Mouse (Mus musculus): ENCODE data around the gene Agpat2.
A peak's percentile ranks its signal among the peaks of the same experiment; 100 is the strongest.

Agpat2 gene

GRCm38 (mm10) chr2:26603720-26604671, at the start of gene Agpat2:
Gene Agpat2 (minus strand): TSS chr2:26604417.
- DNase-seq (ENCODE audit: inconsistent age in 2 of 2, low spot score in 1 of 2) = peak; percentile 93 to 96

DNA sequence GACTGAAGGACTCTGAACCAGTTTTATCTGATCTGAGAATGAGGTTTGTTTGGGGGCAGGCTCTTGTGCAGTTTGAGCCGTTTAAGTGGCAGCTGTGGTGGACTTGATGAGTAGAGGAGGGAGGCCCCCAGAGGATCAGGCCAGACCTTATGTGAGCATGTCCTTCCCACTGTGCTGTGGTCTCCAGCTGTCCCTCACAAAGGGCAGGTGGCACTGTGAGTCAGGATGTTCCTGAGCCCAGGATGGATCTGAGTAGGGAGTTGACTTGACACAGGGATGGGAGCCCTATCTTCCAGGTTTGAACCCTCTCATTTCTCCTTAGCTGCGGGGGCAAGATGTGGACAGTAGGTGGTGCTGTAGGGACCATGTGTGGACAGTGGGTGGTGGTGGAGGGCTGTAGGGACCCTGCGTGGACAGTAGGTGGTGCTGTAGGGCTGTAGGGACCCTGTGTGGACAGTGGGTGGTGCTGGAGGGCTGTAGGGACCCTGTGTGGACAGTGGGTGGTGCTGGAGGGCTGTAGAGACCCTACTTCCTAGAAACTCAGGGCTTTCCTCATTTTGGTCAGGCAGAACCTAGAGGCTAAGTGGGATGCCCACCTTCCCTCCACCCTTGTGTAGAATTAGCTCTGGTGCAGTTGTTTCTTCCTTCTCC, 42.6 kb upstream of the Agpat2 start:
- peak; percentile 77 to 90 for DNase-seq (ENCODE audit: inconsistent age in 2 of 2, low spot score in 1 of 2)

DNA sequence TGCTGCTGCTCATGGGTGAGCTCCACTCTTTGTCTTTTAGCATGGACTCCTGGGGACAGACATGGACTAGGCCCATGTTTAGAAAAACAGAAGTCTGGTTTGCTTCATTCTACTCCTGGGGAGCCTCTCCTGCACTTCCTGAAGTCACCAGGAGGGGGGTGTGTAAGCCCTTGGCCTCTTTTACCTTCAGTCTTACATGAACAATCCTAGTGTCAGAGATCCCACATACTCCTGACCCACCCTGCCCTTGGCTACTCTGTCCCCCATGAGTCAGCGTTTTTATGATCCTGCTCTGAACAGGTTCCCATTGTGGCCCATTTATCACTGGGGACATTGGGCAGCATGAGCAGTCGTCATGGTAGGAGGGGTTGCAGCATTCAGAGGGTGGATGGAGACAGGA, 39.7 kb upstream of the Agpat2 start:
- peak; percentile 43 to 77 for DNase-seq (ENCODE audit: inconsistent age in 2 of 2, low spot score in 1 of 2)

DNA sequence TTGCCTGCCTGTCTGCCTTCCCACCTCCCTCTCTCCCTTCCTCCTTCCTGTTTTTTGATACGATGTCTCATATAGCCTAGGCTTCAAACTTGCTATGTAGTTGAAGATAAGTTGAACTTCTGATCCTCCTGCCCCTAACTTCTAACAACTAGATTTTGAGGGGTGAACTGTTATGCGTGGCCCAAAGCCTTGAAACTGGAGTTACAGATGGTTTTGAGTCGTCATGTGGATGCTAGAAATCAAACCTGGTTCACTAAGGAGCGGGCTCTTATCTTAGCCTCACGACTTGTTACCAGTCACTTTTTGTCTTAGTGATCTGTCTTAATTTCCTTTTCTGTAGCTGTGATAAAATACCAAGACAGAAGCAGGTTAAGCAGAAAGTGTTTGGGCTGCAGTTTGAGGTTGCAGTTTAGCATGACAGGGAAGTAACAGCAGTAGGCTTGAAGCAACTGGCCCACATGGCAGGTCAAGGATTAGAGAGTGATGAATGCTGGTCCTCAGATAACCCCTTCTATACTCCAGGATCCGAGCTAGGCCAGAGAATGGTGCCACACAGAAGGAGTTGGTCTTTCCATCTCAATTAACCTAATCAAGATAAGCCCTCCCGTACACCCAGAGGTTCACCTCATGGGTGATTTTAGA, 36.9 kb upstream of the Agpat2 start:
- peak in 1 of 2 experiments; percentile 70 for DNase-seq (ENCODE audit: inconsistent age in 2 of 2, low spot score in 1 of 2)

DNA sequence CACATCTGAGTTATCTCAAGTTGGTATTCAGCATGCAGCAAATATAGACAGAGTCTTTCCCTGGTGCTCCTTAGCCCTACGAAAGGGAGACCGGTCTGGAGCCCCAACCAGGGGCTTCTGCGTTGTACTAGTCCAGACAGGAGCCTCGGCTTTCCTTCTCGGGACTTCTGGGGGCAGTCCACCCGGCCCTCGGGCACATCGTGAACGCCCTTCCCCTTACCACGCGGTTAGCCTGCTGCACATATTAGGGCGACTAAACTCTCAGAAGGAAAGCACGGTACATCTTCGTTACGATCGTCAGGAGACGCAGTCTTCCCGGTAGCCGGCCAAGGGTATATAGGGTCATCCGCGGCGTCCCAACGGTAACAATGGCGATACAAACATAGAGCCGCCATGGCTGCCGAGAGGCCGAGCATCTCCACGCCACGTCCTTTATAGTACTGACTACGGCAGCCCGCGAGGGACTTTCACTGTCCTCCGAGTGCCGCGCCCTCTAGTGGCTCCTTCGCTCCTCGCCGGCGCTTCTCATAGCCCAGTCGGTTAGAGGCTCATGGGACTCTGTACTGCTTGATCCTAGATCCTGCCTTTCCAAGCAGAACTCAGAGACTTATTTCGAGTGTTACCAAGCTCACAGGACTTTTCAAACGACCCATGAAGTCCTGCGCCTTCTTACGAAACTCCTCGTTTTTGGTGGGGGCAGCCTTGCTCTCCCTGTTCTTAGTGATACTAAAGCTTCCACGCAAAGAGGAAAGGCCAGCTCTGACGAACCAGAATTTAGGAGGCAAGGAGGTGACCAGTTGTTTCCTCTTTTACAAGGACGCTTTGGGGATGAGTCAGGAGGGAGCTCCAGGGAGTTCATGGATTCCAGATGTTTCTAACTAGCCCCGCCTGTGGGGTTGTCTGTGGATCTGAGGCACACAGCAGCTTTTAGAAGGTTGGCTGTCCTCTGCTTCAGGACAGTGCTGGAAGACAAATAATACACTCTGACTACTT, 35.9 kb upstream of the Agpat2 start:
- peak; percentile 95 to 99 for DNase-seq (ENCODE audit: inconsistent age in 2 of 2, low spot score in 1 of 2)

- peak; percentile 48 to 72 for DNase-seq (ENCODE audit: inconsistent age in 2 of 2, low spot score in 1 of 2)
These were observed 34.9 kb upstream of the Agpat2 start for GRCm38 (mm10) chr2:26639083-26639482.

DNA sequence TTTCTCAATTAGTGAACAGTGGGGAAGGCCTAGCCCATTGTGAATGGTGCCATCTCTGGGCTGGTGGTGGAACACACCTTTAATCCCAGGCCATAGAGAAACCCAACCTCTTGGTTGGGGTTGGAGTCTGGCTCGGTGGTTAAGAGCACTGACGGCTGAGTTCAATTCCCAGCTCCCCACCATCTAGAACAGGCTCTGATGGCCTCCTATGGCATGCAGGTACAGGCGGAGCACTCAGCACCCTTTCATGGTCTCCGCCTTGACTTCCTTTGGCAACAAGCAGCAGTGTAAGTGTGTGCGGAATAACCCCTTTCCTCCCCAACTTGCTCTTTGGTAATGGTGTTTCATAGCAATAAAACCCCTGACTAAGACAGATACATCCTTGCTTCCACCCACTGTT, 34.4 kb upstream of the Agpat2 start:
- DNase-seq (ENCODE audit: inconsistent age in 2 of 2, low spot score in 1 of 2) = no peak

GRCm38 (mm10) chr2:26638039-26638438, 33.8 kb upstream of the Agpat2 start:
- no peak for DNase-seq (ENCODE audit: inconsistent age in 2 of 2, low spot score in 1 of 2)

GRCm38 (mm10) chr2:26637316-26637932, 33.2 kb upstream of the Agpat2 start:
- no peak for DNase-seq (ENCODE audit: inconsistent age in 2 of 2, low spot score in 1 of 2)

DNA sequence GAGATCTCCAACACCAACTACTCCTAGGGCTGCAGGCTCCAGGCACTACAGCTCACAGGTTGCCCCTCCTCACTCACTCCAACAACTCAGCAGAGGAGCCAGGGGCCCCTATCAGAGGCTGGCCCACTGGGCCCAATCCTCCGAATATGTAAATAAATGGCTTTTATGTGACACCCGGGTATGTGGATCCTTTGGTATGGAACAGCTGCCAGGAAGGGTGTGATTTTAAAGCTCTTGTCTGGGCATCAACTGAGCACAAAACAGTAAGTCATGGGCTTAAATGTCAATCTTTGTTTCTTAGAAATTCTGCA, 32.1 kb upstream of the Agpat2 start:
- no peak for DNase-seq (ENCODE audit: inconsistent age in 2 of 2, low spot score in 1 of 2)

GRCm38 (mm10) chr2:26635489-26636324, 31.5 kb upstream of the Agpat2 start:
- DNase-seq (ENCODE audit: inconsistent age in 2 of 2, low spot score in 1 of 2) = no peak

- no peak for DNase-seq (ENCODE audit: inconsistent age in 2 of 2, low spot score in 1 of 2)
These were observed 30.6 kb upstream of the Agpat2 start for GRCm38 (mm10) chr2:26634629-26635488.

GRCm38 (mm10) chr2:26633953-26634530, 29.8 kb upstream of the Agpat2 start:
- no peak for DNase-seq (ENCODE audit: inconsistent age in 2 of 2, low spot score in 1 of 2)

DNA sequence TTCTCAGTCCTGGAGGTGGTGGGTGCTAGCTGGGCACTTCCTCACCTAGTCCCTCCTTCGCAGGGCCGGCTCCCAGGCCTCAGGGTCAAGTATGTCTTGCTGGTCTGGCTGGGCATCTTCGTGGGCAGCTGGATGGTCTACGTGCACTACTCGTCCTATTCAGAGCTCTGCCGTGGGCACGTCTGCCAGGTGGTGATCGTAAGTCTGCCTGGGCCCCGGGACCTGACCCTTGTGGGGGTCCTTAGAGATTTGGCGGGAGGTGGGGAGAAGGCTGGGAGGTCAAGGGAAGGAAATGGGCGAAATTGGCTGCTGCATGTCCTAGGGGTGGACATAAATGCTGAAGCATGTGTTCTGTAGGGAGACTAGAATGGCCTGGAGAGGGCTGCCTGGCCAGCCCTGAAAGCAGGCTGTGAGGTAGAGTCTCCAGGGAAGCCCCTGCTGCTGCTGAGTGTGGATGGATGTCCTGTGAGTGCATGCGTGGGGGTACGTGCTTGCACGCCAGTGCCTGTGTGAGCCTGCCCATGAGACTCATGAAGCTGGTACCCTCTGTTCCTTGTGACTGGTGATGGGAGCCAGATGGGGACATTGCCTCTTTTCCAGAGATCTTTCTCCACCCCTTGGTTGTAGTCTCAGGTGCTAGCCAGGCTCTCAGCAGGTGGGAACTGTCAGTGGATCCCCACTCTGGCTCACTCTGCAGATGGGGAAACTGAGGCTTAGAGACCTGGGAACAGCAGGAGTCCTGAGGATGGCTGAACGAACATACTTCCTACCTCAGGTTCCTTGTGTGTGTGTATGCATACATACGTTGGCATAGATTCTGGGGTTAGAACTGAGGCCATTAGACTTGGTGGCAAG, 28.6 kb upstream of the Agpat2 start:
- no peak for DNase-seq (ENCODE audit: inconsistent age in 2 of 2, low spot score in 1 of 2)

DNA sequence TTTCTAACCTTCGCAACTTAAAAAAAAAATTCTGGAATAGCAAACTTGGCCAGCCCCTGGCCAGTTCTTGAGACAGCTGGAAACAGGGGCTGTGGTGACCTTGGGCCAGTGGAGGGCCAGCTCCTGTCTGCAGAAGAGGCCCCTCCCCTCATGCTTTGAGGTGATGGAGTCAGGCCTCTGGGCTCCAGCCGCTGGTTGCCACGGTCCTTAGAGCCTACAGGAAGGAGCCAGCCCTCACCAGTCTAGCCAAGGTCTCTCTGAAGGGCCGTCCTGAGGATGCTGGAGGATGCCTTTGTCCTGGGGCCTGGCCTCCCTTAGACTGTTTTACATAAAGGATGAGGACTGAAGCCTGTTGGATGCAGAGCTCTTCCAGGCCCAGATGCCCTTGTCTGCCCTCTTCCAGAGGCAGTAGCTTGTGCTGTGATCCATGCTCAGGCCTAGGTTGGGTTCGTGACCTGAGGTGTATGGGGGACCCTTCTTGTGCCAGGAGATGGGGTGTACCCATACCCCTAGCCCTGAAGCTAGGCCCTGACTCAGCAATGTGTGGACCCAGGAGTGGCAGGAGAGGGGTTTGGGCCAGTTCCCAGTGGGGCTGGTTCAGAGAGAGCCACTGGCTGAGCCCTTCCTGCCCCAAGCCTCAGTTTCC, 24.7 kb upstream of the Agpat2 start:
- DNase-seq (ENCODE audit: inconsistent age in 2 of 2, low spot score in 1 of 2) = no peak

DNA sequence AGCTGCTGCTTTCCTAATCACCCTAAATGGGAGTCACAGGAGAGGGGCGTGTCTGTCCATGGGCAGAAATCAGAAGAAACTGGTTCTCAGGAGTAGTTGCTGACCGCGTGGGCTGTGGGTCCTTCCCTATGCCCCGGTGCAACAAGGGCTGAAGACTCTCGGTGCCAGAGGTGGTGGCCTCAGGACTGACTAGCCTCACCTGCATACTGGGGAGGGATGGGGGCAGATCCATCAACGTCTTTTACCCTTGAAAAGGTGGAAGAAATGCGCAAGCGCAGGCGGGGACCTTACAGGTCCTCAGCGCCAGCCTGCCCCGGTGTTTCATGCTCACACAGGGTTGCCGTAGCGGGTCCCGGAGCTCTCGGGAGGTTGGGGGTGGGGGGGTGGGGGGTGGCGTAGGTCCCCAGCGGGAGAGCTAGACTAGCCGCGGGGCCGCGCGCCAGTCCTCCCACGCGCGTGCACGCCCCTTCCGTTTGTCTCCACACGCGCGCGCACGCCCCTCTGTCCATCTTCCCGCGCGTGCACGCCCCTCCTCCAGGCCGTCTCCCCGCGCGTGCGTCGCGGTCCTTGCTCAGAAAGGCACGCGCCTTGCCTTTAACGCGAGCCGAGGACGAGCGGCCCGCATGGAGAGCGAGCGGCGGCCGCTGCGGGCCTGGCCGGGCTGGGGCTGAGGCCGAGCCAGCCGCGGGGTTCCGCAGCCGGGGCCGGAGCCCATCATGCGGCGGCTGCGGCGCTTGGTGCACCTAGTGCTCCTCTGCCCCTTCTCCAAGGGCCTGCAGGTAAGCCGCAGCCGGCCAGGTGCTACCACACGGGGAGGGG, 23.9 kb upstream of the Agpat2 start, which contains the start of gene Fam69b:
Gene Fam69b (plus strand): TSS at position 537 of the 819 bp plus-strand sequence.
- DNase-seq (ENCODE audit: inconsistent age in 2 of 2, low spot score in 1 of 2) = peak; percentile 77 to 89
